8 mouse cellular contexts compared by ENCODE assay signal in genomic region chr16:64872841-64873240, GRCm38 (mm10). TPM values are rescaled to one million over a fixed set of nuclear protein-coding genes. Genes with fewer than 3 reads are reported as not detected.
DNase-seq lines count a peak whose midpoint lies in the region; ATAC-seq and TF ChIP-seq lines count a peak whose summit lies in the region.

No protein-coding gene starts in this region.

- H3K27ac ChIP-seq in heart, embryonic 11.5 days (ENCODE audit: low read depth, low read length) = no peak overlapping the region
- no peak overlapping the region for H3K27ac ChIP-seq in CH12.LX (ENCODE audit: insufficient read depth, low read depth)
- no peak overlapping the region for H3K27ac ChIP-seq in forebrain, postnatal 0 days (ENCODE audit: low read depth, low read length)
- H3K27ac ChIP-seq in liver, embryonic 16.5 days (ENCODE audit: low read length) = no peak overlapping the region

- ATAC-seq in heart, embryonic 11.5 days (replicated peaks; ENCODE audit: insufficient number of reproducible peaks, low FRiP score, low TSS enrichment) = no peak
- no peak for ATAC-seq in forebrain, postnatal 0 days
- no peak for ATAC-seq in liver, embryonic 16.5 days (ENCODE audit: low read depth)

- no peak for DNase-seq in heart, adult 9 months (ENCODE audit: low spot score in 2 of 2)
- DNase-seq in CH12.LX (ENCODE audit: extremely low read depth) = peak; percentile 28
- DNase-seq in forebrain, postnatal 0 days = no peak
- DNase-seq in adrenal gland, adult 18-20 months (ENCODE audit: low spot score in 2 of 2) = no peak
- DNase-seq in adrenal gland, postnatal 4 days (ENCODE audit: low spot score in 2 of 2) = no peak
- DNase-seq in kidney, postnatal 36 days = no peak

- peak overlapping the region; percentile 85 for H3K4me3 ChIP-seq in heart, embryonic 11.5 days (ENCODE audit: low read depth, low read length)
- H3K4me3 ChIP-seq in CH12.LX (replicated peaks in 1 of 3; ENCODE audit: low read depth in 2 of 3, low read length in 2 of 3, poor library complexity in 1 of 3) = peak overlapping the region in 2 of 3 experiments; percentile 73 to 99
- peak overlapping the region; percentile 11 for H3K4me3 ChIP-seq in forebrain, postnatal 0 days (ENCODE audit: low read depth, low read length)
- peak overlapping the region; percentile 53 for H3K4me3 ChIP-seq in liver, embryonic 16.5 days (ENCODE audit: low read depth, low read length)

- no peaks in the 10 kb centered on the region for H3K4me1 ChIP-seq in heart, embryonic 11.5 days (ENCODE audit: control insufficient read depth, insufficient read depth, low read length)
- H3K4me1 ChIP-seq in CH12.LX (ENCODE audit: control insufficient read depth in 1 of 2, insufficient read depth in 2 of 2) = peaks cover 6 to 28% of the 10 kb centered on the region in 2 experiments; a peak in 3 of 4 replicates
- H3K4me1 ChIP-seq in forebrain, postnatal 0 days (ENCODE audit: insufficient read depth) = no peaks in the 10 kb centered on the region
- H3K4me1 ChIP-seq in liver, embryonic 16.5 days (ENCODE audit: control insufficient read depth, low read depth, low read length) = peaks cover 6% of the 10 kb centered on the region

- no peaks in the 10 kb centered on the region for H3K9me3 ChIP-seq in heart, embryonic 11.5 days (replicated peaks; ENCODE audit: control insufficient read depth, low read length)
- H3K9me3 ChIP-seq in CH12.LX (replicated peaks; ENCODE audit: low read length) = no peaks in the 10 kb centered on the region
- H3K9me3 ChIP-seq in forebrain, postnatal 0 days (ENCODE audit: low read length) = no peaks in the 10 kb centered on the region
- H3K9me3 ChIP-seq in liver, embryonic 16.5 days (replicated peaks; ENCODE audit: control insufficient read depth, low read length) = no peaks in the 10 kb centered on the region

- dilution Hi-C loops in CH12.LX (cut with MboI; ENCODE audit: extremely low pct_ligation_motif_present, extremely low pct_unique_long_range_greater_than_20kb, low sequenced_read_pairs) = no loop called here

- H3K36me3 ChIP-seq in heart, embryonic 11.5 days (ENCODE audit: control insufficient read depth, insufficient read depth, low read length) = no peaks in the 10 kb centered on the region
- H3K36me3 ChIP-seq in CH12.LX (replicated peaks in 1 of 2; ENCODE audit: control insufficient read depth in 1 of 2, insufficient read depth in 1 of 2, low read length in 1 of 2) = no peaks in the 10 kb centered on the region
- no peaks in the 10 kb centered on the region for H3K36me3 ChIP-seq in forebrain, postnatal 0 days (ENCODE audit: insufficient read depth)
- no peaks in the 10 kb centered on the region for H3K36me3 ChIP-seq in liver, embryonic 16.5 days (ENCODE audit: control insufficient read depth, insufficient read depth)

- no peaks in the 10 kb centered on the region for H3K27me3 ChIP-seq in heart, embryonic 11.5 days (ENCODE audit: control insufficient read depth, insufficient read depth, low read length)
- no peaks in the 10 kb centered on the region for H3K27me3 ChIP-seq in CH12.LX (replicated peaks)
- H3K27me3 ChIP-seq in forebrain, postnatal 0 days (ENCODE audit: insufficient read depth, low read length) = no peaks in the 10 kb centered on the region
- H3K27me3 ChIP-seq in liver, embryonic 16.5 days (ENCODE audit: control insufficient read depth, insufficient read depth, low read depth, low read length) = no peaks in the 10 kb centered on the region

- peak overlapping the region; percentile 70 for H3K4me2 ChIP-seq in heart, embryonic 11.5 days
- H3K4me2 ChIP-seq in CH12.LX (ENCODE audit: insufficient read depth, low read depth, poor library complexity, severe bottlenecking) = peak overlapping the region; percentile 88
- H3K4me2 ChIP-seq in forebrain, postnatal 0 days (ENCODE audit: low read depth) = peak overlapping the region; percentile 77
- peak overlapping the region; percentile 67 for H3K4me2 ChIP-seq in liver, embryonic 16.5 days (ENCODE audit: low read depth, low read length)

- no peak for TF ChIP-seq POLR2A in CH12.LX (IDR thresholded peaks at IDR 0.05; ENCODE audit: low read depth, low read length)

- in situ Hi-C loops in CH12.LX (cut with MboI; ENCODE audit: low pct_ligation_motif_present, low pct_unique_long_range_greater_than_20kb, low sequenced_read_pairs) = no loop called here

- no peak for TF ChIP-seq EP300 in CH12.LX (IDR thresholded peaks at IDR 0.05; ENCODE audit: low read length)

- H3K79me2 ChIP-seq in CH12.LX (replicated peaks; ENCODE audit: control insufficient read depth, extremely low read depth, insufficient read depth, poor library complexity, severe bottlenecking) = no peaks in the 10 kb centered on the region

- TF ChIP-seq CTCF in CH12.LX (conservative IDR thresholded peaks at IDR 0.05 in 1 of 2, IDR thresholded peaks at IDR 0.05 in 1 of 2; ENCODE audit: low read depth in 2 of 2, low read length in 2 of 2) = no peak
- no peak for TF ChIP-seq CTCF in forebrain, postnatal 0 days (IDR thresholded peaks at IDR 0.05; ENCODE audit: low read depth)

- 0 out of 2 replicates have a peak overlapping the region, but pooled peaks have one; percentile 54 for H3K9ac ChIP-seq in heart, embryonic 11.5 days (ENCODE audit: low read depth, low read length)
- peak overlapping the region; percentile 70 for H3K9ac ChIP-seq in CH12.LX (ENCODE audit: insufficient read depth, low read depth)
- no peak overlapping the region for H3K9ac ChIP-seq in forebrain, postnatal 0 days
- peak overlapping the region; percentile 5; the same call in 1 of the 2 replicates for H3K9ac ChIP-seq in liver, embryonic 16.5 days (ENCODE audit: low read depth, low read length)

- TF ChIP-seq RAD21 in CH12.LX (IDR thresholded peaks at IDR 0.05; ENCODE audit: low read depth, low read length) = no peak

- 13% methylated on average over 7 of the region's 7 CpGs for WGBS in heart, embryonic 11.5 days (ENCODE audit: insufficient replicate concordance)
- 8% methylated on average over 7 of the region's 7 CpGs for WGBS in forebrain, postnatal 0 days
- 8% methylated on average over 7 of the region's 7 CpGs for WGBS in liver, embryonic 16.5 days (ENCODE audit: insufficient replicate concordance)

TF ChIP-seq in CH12.LX, 34 proteins besides CTCF, POLR2A, EP300 and RAD21:
- no peak for TF ChIP-seq ETS1 (conservative IDR thresholded peaks at IDR 0.05; ENCODE audit: low read depth, low read length)
- TF ChIP-seq KAT2A (IDR thresholded peaks at IDR 0.05; ENCODE audit: insufficient replicate concordance, low read length) = no peak
- TF ChIP-seq ZMIZ1 (IDR thresholded peaks at IDR 0.05; ENCODE audit: low read depth, low read length) = no peak
- no peak for TF ChIP-seq GABPA (IDR thresholded peaks at IDR 0.05; ENCODE audit: insufficient replicate concordance, low read depth, low read length)
- no peak for TF ChIP-seq MXI1 (IDR thresholded peaks at IDR 0.05; ENCODE audit: low read depth, low read length)
- no peak for TF ChIP-seq CHD1 (IDR thresholded peaks at IDR 0.05; ENCODE audit: low read depth, low read length)
- no peak for TF ChIP-seq MAFK (IDR thresholded peaks at IDR 0.05; ENCODE audit: insufficient replicate concordance, low read length)
- TF ChIP-seq TBP (conservative IDR thresholded peaks at IDR 0.05; ENCODE audit: low read depth, low read length) = no peak
- no peak for TF ChIP-seq IRF4 (IDR thresholded peaks at IDR 0.05; ENCODE audit: low read depth, low read length)
- no peak for TF ChIP-seq CHD2 (IDR thresholded peaks at IDR 0.05; ENCODE audit: low read length)
- no peak for TF ChIP-seq MYC (IDR thresholded peaks at IDR 0.05; ENCODE audit: low read depth, low read length)
- no peak for TF ChIP-seq POLR2AphosphoS2 (IDR thresholded peaks at IDR 0.05; ENCODE audit: low read depth, low read length)
- TF ChIP-seq JUN (IDR thresholded peaks at IDR 0.05; ENCODE audit: insufficient read depth, low read depth, low read length) = no peak
- TF ChIP-seq MEF2A (IDR thresholded peaks at IDR 0.05; ENCODE audit: borderline replicate concordance, low read depth, low read length) = no peak
- TF ChIP-seq ZKSCAN1 (IDR thresholded peaks at IDR 0.05; ENCODE audit: borderline replicate concordance, low read depth, low read length) = no peak

RNA-seq across cellular contexts. Expression of gene Cggbp1, which starts 21.0 kb away (rescaled TPM):
- polyA plus RNA-seq in heart, embryonic 11.5 days (2014; fragmentation: Nextera tagmentation; extraction: Ambion mirVana) = 70.1 and 87.0 TPM in 2 replicates
- total RNA-seq in CH12.LX (2012; rRNA removed) (38.5 and 42.1 TPM in 2 replicates), CH12.LX (2014; rRNA removed) (71.1 and 88.5 TPM in 2 replicates)
- 82.6 and 86.5 TPM in 2 replicates for polyA plus RNA-seq in CH12.LX (2012; ENCODE audit: insufficient read length, low read depth)
- total RNA-seq in forebrain, postnatal 0 days (2014; rRNA removed) = 79.0 and 82.9 TPM in 2 replicates
- 45.3 and 50.9 TPM in 2 replicates for polyA plus RNA-seq in forebrain, postnatal 0 days (2015; fragmentation: Nextera tagmentation; extraction: Ambion mirVana)
- 22.7 and 25.9 TPM in 2 replicates for polyA plus RNA-seq in liver, embryonic 16.5 days (2015; fragmentation: Nextera tagmentation; extraction: Ambion mirVana)
- total RNA-seq in adrenal gland, adult 18-20 months (2021) = 100 to 1,000 TPM; 125 to 140 TPM
- 100 to 1,000 TPM; 132 TPM for total RNA-seq in adrenal gland, postnatal 4 days (2021)

RNA-seq across cellular contexts. Expression of gene Zfp654, which starts 21.4 kb away (rescaled TPM):
- 6.9 and 9.3 TPM in 2 replicates for polyA plus RNA-seq in heart, embryonic 11.5 days (2014; fragmentation: Nextera tagmentation; extraction: Ambion mirVana)
- total RNA-seq in CH12.LX (2012; rRNA removed) = 5.2 and 7.1 TPM in 2 replicates
- 22.6 and 24.7 TPM in 2 replicates for total RNA-seq in CH12.LX (2014; rRNA removed)
- 5.1 and 6.5 TPM in 2 replicates for polyA plus RNA-seq in CH12.LX (2012; ENCODE audit: insufficient read length, low read depth)
- total RNA-seq in forebrain, postnatal 0 days (2014; rRNA removed) = 13.8 and 13.9 TPM in 2 replicates
- 2.2 and 2.6 TPM in 2 replicates for polyA plus RNA-seq in forebrain, postnatal 0 days (2015; fragmentation: Nextera tagmentation; extraction: Ambion mirVana)
- 2.6 and 3.0 TPM in 2 replicates for polyA plus RNA-seq in liver, embryonic 16.5 days (2015; fragmentation: Nextera tagmentation; extraction: Ambion mirVana)
- total RNA-seq in adrenal gland, adult 18-20 months (2021) = 10 to 100 TPM; 20.6 to 23.3 TPM
- total RNA-seq in adrenal gland, postnatal 4 days (2021) = 10 to 100 TPM; 21.4 to 21.5 TPM

Comparison
In these comparisons a context has a peak if more than half of its experiments do, and no peak if none do; other contexts are left out.
1. H3K4me3 ChIP-seq: peak in every context shown above with its lines; median percentile 86 in CH12.LX; 85 in heart, embryonic 11.5 days; 53 in liver, embryonic 16.5 days; 11 in forebrain, postnatal 0 days.